Mouse (Mus musculus): ENCODE data around the gene Ttll9. TPM values are rescaled to one million over a fixed set of nuclear protein-coding genes. Genes with fewer than 3 reads are reported as not detected.

Gene Ttll9
- polyA plus RNA-seq, 1 experiment from 2014 or later: 1.4 TPM

GRCm38 (mm10) chr2:152944013-152944412 lies 18.3 kb upstream of the Ttll9 start:
- WGBS: 53% methylated on average over 9 of the region's 9 CpGs
- Histone ChIP-seq H3K27ac (replicated peaks) (no peak overlapping the region), H3K36me3 (no peaks in the 10 kb centered on the region), H3K9me3 (replicated peaks) (no peaks in the 10 kb centered on the region), H3K4me1 (peaks cover 20% of the 10 kb centered on the region), H3K4me3 (no peak overlapping the region), H3K27me3 (ENCODE audit: low read depth, poor library complexity, severe bottlenecking) (peaks cover 100% of the 10 kb centered on the region)
- DNase-seq (ENCODE audit: low spot score): no peak

- no peak for DNase-seq (ENCODE audit: low spot score)
- WGBS: 72% methylated on average over 7 of the region's 7 CpGs
- Histone ChIP-seq H3K27ac (replicated peaks) (no peak overlapping the region), H3K27me3 (ENCODE audit: low read depth, poor library complexity, severe bottlenecking) (peaks cover 100% of the 10 kb centered on the region), H3K36me3 (no peaks in the 10 kb centered on the region), H3K9me3 (replicated peaks) (no peaks in the 10 kb centered on the region), H3K4me1 (peaks cover 39% of the 10 kb centered on the region), H3K4me3 (no peak overlapping the region)
These were observed 15.2 kb upstream of the Ttll9 start for GRCm38 (mm10) chr2:152947098-152947497.

DNA sequence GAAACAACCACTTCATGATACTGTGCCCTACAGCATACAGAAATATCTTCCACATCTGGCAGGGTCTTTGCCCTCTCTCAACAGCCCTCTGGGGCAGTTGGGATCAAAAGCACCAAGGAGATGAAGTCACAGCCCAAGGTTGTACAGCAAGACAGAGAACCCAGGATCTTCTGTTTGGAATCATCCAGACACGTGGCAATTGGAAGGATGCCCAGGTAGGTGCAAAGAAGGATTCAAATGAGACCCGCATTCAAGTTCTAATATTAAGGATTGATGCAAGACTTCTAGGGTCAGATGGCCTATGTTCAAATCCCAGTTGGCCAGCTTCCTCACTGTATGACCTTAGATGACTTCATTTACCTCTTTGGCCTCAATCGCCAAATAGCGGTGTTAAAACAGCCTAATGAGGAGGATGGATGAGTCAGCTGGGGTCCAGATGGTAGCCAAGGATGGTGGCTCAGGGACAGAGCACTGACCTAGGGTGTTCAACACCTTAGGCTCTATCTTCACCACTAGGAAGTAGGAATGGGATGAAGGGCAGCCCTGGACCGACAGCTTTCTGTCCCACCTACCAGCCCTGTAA lies 13.8 kb upstream of the Ttll9 start:
- H3K36me3 ChIP-seq: no peaks in the 10 kb centered on the region
- H3K4me3 ChIP-seq: no peak overlapping the region
- H3K4me1 ChIP-seq: peaks cover 31% of the 10 kb centered on the region
- H3K9me3 ChIP-seq (replicated peaks): no peaks in the 10 kb centered on the region
- 90% methylated on average over 5 of the region's 5 CpGs for WGBS
- DNase-seq (ENCODE audit: low spot score): no peak
- H3K27ac ChIP-seq (replicated peaks): no peak overlapping the region
- H3K27me3 ChIP-seq (ENCODE audit: low read depth, poor library complexity, severe bottlenecking): peaks cover 98% of the 10 kb centered on the region

GRCm38 (mm10) chr2:152950358-152951064 lies 11.8 kb upstream of the Ttll9 start:
- no peaks in the 10 kb centered on the region for H3K36me3 ChIP-seq
- H3K4me1 ChIP-seq: peaks cover 36% of the 10 kb centered on the region
- no peak for DNase-seq (ENCODE audit: low spot score)
- peak overlapping the region; percentile 86 for H3K4me3 ChIP-seq
- peaks cover 87% of the 10 kb centered on the region for H3K27me3 ChIP-seq (ENCODE audit: low read depth, poor library complexity, severe bottlenecking)
- 42% methylated on average over 11 of the region's 11 CpGs for WGBS
- peak overlapping the region; percentile 88; the same call in 1 of the 2 replicates for H3K27ac ChIP-seq (replicated peaks)
- H3K9me3 ChIP-seq (replicated peaks): no peaks in the 10 kb centered on the region

GRCm38 (mm10) chr2:152951065-152951849 lies 11.0 kb upstream of the Ttll9 start, which contains the start of gene Dusp15:
Dusp15 (minus strand) TSS chr2:152951698.
- Histone ChIP-seq H3K27me3 (ENCODE audit: low read depth, poor library complexity, severe bottlenecking) (peaks cover 83% of the 10 kb centered on the region), H3K27ac (replicated peaks) (peak within 1 kb of the TSS; percentile 88), H3K9me3 (replicated peaks) (no peaks in the 10 kb centered on the region), H3K4me3 (peak within 1 kb of the TSS; percentile 86), H3K4me1 (peaks cover 36% of the 10 kb centered on the region), H3K36me3 (no peaks in the 10 kb centered on the region)
- peak; percentile 63 for DNase-seq (ENCODE audit: low spot score)
- under 1% methylated on average over 53 of the region's 54 CpGs for WGBS

DNA sequence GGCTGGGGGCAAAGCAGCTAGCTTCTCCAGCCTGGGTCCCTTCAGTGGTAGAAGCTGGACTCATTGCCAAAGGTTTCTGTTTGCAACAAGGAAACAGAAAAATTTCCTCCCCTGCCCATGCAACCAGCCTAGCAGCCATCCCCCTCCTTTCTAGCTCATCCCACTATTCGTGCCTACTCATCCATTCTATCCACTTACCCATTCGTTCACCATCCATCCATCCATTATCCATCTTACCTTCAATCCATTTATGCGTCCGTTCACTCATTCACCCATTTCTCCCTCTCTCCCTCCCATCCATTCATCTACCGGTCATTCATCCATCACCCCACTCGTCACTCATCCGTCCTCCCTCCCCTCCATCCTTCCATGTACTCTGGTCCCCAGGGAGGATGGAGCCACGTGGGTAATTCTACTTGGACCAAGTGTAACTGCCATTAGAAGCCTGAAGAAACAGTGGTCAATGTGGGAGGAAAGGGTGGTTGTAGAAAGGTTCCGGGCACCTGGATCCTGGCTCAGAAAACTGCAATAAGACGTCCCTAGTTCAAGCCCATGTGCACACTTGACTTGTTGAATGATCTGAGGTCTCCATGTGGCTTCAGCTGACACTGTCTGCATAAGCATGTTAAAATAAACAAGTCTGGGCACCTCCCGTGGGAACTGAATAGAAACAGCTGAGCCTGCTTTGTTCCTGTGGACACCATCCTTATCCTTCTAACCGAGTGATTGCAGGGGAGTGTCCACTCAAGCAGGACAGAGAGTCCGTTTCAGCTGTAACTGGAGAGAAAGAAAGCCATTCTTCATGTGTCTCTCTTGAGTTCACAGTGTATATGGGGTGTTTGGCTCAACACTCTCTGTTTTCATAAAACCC lies 10.2 kb upstream of the Ttll9 start:
- peaks cover 77% of the 10 kb centered on the region for H3K27me3 ChIP-seq (ENCODE audit: low read depth, poor library complexity, severe bottlenecking)
- no peaks in the 10 kb centered on the region for H3K9me3 ChIP-seq (replicated peaks)
- H3K4me1 ChIP-seq: peaks cover 36% of the 10 kb centered on the region
- H3K27ac ChIP-seq (replicated peaks): peak overlapping the region; percentile 88
- H3K4me3 ChIP-seq: peak overlapping the region; percentile 86
- 18% methylated on average over 13 of the region's 13 CpGs for WGBS
- no peaks in the 10 kb centered on the region for H3K36me3 ChIP-seq
- peak; percentile 38 for DNase-seq (ENCODE audit: low spot score)

- H3K36me3 ChIP-seq: no peaks in the 10 kb centered on the region
- peaks cover 18% of the 10 kb centered on the region for H3K4me1 ChIP-seq
- no peak overlapping the region for H3K4me3 ChIP-seq
- H3K27ac ChIP-seq (replicated peaks): no peak overlapping the region
- no peak for DNase-seq (ENCODE audit: low spot score)
- 89% methylated on average over 3 of the region's 3 CpGs for WGBS
- no peaks in the 10 kb centered on the region for H3K9me3 ChIP-seq (replicated peaks)
- H3K27me3 ChIP-seq (ENCODE audit: low read depth, poor library complexity, severe bottlenecking): peaks cover 30% of the 10 kb centered on the region
These were observed 4.2 kb upstream of the Ttll9 start for GRCm38 (mm10) chr2:152958116-152958515.

- Histone ChIP-seq H3K36me3 (no peaks in the 10 kb centered on the region), H3K4me3 (no peak overlapping the region), H3K4me1 (peaks cover 11% of the 10 kb centered on the region), H3K27ac (replicated peaks) (no peak overlapping the region), H3K9me3 (replicated peaks) (no peaks in the 10 kb centered on the region), H3K27me3 (ENCODE audit: low read depth, poor library complexity, severe bottlenecking) (peaks cover 2% of the 10 kb centered on the region; the same call in 1 of the 2 replicates)
- WGBS: 75% methylated on average over 4 of the region's 4 CpGs
- no peak for DNase-seq (ENCODE audit: low spot score)
These were observed 3.3 kb downstream of the Ttll9 start for GRCm38 (mm10) chr2:152965555-152965954.

DNA sequence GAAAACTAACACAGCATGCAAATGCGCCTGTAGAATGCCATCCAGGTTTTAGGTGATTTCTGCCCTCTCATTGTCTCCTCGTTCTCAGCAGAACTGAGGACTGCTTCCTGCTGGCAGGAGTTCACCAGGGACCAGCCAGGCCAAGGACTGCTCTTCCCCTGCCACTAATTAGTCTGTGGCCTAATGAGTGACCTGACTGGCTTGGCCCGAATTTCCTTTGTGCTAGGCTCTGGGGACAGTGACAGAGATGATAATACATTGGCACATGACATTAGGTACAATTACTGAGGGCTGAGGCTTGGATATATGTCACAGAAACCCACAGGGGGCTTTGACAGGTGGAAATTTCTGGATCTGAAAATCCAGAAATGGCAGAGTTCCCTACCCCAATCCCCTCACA lies 14.7 kb downstream of the Ttll9 start:
- 66% methylated on average over 3 of the region's 3 CpGs for WGBS

GRCm38 (mm10) chr2:152985582-152985981 lies 23.3 kb downstream of the Ttll9 start:
- WGBS: 37% methylated on average over 1 of the region's 1 CpGs
- H3K4me1 ChIP-seq: 0 out of 2 replicates have a peak, but pooled peaks cover 4% of the 10 kb centered on the region
- H3K27ac ChIP-seq (replicated peaks): 0 out of 2 replicates have a peak overlapping the region, but pooled peaks have one; percentile 38
- H3K36me3 ChIP-seq: no peaks in the 10 kb centered on the region
- H3K4me3 ChIP-seq: no peak overlapping the region
- no peaks in the 10 kb centered on the region for H3K9me3 ChIP-seq (replicated peaks)
- DNase-seq (ENCODE audit: low spot score): no peak
- no peaks in the 10 kb centered on the region for H3K27me3 ChIP-seq (ENCODE audit: low read depth, poor library complexity, severe bottlenecking)

More for the DNA sequence above, 14.7 kb downstream of the Ttll9 start:
- DNase-seq (ENCODE audit: low spot score): no peak
- no peaks in the 10 kb centered on the region for H3K36me3 ChIP-seq
- no peaks in the 10 kb centered on the region for H3K27me3 ChIP-seq (ENCODE audit: low read depth, poor library complexity, severe bottlenecking)
- H3K9me3 ChIP-seq (replicated peaks): no peaks in the 10 kb centered on the region
- no peak overlapping the region for H3K27ac ChIP-seq (replicated peaks)
- peaks cover 4% of the 10 kb centered on the region; the same call in 1 of the 2 replicates for H3K4me1 ChIP-seq
- H3K4me3 ChIP-seq: no peak overlapping the region

DNA sequence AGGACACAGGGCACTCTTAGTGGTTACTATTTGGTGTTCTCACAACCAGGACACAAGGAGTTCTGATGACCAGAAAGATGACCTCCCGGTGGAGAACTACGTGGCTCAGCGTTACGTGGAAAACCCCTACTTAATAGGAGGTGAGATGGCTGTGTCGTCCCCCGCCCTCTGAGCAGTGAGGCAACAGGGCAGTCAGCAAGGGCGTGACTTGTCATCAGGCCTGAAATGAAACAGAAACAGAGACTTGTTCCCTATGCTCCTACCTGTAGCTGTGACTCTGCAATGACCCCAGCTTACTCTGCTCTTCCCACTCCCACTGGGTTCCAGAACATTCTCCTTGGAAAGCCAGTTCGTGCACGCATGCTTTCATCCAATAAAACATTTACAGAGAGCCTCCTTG lies 29.2 kb downstream of the Ttll9 start:
- Histone ChIP-seq H3K9me3 (replicated peaks) (no peaks in the 10 kb centered on the region), H3K36me3 (no peaks in the 10 kb centered on the region), H3K27me3 (ENCODE audit: low read depth, poor library complexity, severe bottlenecking) (no peaks in the 10 kb centered on the region), H3K4me3 (no peak overlapping the region), H3K4me1 (0 out of 2 replicates have a peak, but pooled peaks cover 4% of the 10 kb centered on the region), H3K27ac (replicated peaks) (no peak overlapping the region)
- 94% methylated on average over 9 of the region's 9 CpGs for WGBS
- no peak for DNase-seq (ENCODE audit: low spot score)

GRCm38 (mm10) chr2:152997046-152997445 lies 34.8 kb downstream of the Ttll9 start:
- no peaks in the 10 kb centered on the region for H3K36me3 ChIP-seq
- H3K27ac ChIP-seq (replicated peaks): no peak overlapping the region
- H3K27me3 ChIP-seq (ENCODE audit: low read depth, poor library complexity, severe bottlenecking): no peaks in the 10 kb centered on the region
- 75% methylated on average over 4 of the region's 4 CpGs for WGBS
- no peak overlapping the region for H3K4me3 ChIP-seq
- no peak for DNase-seq (ENCODE audit: low spot score)
- no peaks in the 10 kb centered on the region for H3K9me3 ChIP-seq (replicated peaks)
- H3K4me1 ChIP-seq: no peaks in the 10 kb centered on the region

Data from midbrain, embryonic 10.5 days (tissue).